Mouse (Mus musculus) lung, embryonic 16.5 days (tissue): Measurements from ENCODE around the gene Ebpl. TPM values are rescaled to one million over a fixed set of nuclear protein-coding genes. Genes with fewer than 3 reads are reported as not detected.

Source experiments
- ATAC-seq: fragments of 200-750 bp; cut with Nextera tagmentation; 2 replicates; pipeline ENCODE4 v1.8.0; 2017; ENCODE audit warnings: low read depth, mild to moderate bottlenecking, moderate library complexity
- H3K27ac ChIP-seq: fragments of 300-500 bp; sonication (generic); 2 replicates; pipeline ENCODE4 v1.5.1; 2014; ENCODE audit warnings: mild to moderate bottlenecking, control low read depth, low read length
- H3K27me3 ChIP-seq: fragments of 300-500 bp; sonication (generic); 2 replicates; pipeline ENCODE4 v1.6.1; 2014; ENCODE audit warnings: low read depth, low read length, mixed read lengths; ENCODE audit not compliant: control insufficient read depth, insufficient read depth
- H3K36me3 ChIP-seq: fragments of 300-500 bp; sonication (generic); 2 replicates; pipeline ENCODE4 v1.6.1; 2014; ENCODE audit warnings: low read length; ENCODE audit not compliant: control insufficient read depth, insufficient read depth
- H3K4me1 ChIP-seq: fragments of 300-500 bp; sonication (generic); replicated peaks from 2 replicates; pipeline ENCODE4 v1.6.1; 2014; ENCODE audit warnings: low read length, mixed read lengths; ENCODE audit not compliant: control insufficient read depth, insufficient read depth
- H3K4me2 ChIP-seq: fragments of 300-500 bp; sonication (generic); 2 replicates; pipeline ENCODE4 v1.6.1; 2014; ENCODE audit warnings: low read depth, low read length, control low read depth
- H3K4me3 ChIP-seq: fragments of 300-500 bp; sonication (generic); 2 replicates; pipeline ENCODE4 v1.5.1; 2014; ENCODE audit warnings: mild to moderate bottlenecking, low read length, control low read depth
- H3K9ac ChIP-seq: fragments of 300-500 bp; sonication (generic); 2 replicates; pipeline ENCODE4 v1.6.1; 2014; ENCODE audit warnings: low read length, control low read depth
- H3K9me3 ChIP-seq: fragments of 300-500 bp; sonication (generic); 2 replicates; pipeline ENCODE4 v1.6.1; 2016; ENCODE audit warnings: low read length; ENCODE audit not compliant: control insufficient read depth
- WGBS: fragments of 180-500 bp; shearing (Covaris S2); extraction: QIAGEN DNeasy Blood & Tissue Kit; methylation state at CpG from one replicate; pipeline ENCODE4 v1.1.7; 2014; 5-methylcytosine and 5-hydroxymethylcytosine counted together
- polyA plus RNA-seq: library from polyadenylated mRNA; unstranded; fragments of >200 nt; fragmentation: Nextera tagmentation; extraction: Ambion mirVana; gene quantifications from 2 replicates; pipeline ENCODE4 v1.2.1, GENCODE M21; 2015

Gene Ebpl
- polyA plus RNA-seq, 1 experiment from 2014 or later = 7.3 TPM

DNA sequence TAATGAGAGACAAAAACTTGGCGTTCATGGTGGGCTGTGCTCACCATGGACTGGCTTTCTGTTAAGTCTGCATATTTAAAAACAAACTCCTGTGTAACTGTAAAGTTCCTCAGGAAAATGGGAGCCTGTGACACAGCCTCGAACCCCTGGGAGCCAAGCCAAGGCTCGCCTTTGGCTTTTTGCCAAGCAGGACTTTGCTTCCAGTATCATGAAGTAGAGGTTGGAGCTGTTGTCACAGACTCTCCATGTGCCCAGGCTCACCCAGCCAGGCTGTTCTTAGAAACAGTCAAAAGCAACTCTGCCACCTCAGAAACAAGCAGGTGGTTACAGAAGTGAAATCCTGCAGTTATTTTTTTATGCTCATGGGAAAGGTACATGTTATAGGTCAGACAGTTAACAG lies 69.6 kb downstream of the Ebpl start:
- Histone ChIP-seq H3K36me3 (no peaks in the 10 kb centered on the region), H3K4me3 (no peak overlapping the region), H3K27me3 (no peaks in the 10 kb centered on the region), H3K9ac (no peak overlapping the region), H3K4me1 (0 out of 2 replicates have a peak, but pooled peaks cover 3% of the 10 kb centered on the region), H3K4me2 (no peak overlapping the region), H3K27ac (no peak overlapping the region), H3K9me3 (no peaks in the 10 kb centered on the region)
- WGBS = 26% methylated on average over 3 of the region's 3 CpGs
- ATAC-seq = 0 out of 2 replicates have a peak, but pooled peaks have one; percentile 31

DNA sequence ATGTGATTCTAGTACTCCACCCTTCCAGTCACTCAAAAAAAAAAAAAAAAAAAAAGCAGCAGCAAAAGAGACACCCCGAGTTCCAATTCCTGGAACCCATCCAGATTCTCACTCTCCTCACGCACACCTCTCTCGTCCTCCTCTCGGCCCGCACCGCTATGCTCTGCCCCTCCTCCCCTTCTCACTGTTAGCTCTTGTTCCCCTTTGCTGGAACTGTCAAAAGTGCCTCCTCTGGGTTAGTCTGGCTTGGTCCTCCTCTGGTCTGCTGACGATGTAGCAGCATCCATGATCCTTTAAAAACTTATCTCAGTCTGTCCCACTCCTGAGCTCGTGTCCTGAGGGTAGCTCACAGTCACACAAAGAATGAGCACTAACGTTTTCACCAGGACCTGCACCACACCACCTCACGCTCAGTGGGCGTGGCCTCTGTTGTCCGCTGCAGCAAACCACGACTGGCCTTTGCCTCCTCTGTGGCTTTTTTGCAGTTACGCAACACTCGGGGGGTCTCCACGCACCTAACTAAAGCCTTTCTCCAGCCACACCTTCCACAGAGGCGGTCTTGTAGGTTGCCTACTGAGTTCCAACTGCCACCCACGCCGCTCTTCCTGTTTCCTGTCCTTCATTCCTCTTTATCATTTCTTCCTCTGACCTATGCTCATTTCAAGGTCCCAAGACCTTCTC lies 71.5 kb downstream of the Ebpl start:
- H3K27me3 ChIP-seq = no peaks in the 10 kb centered on the region
- 0 out of 2 replicates have a peak, but pooled peaks cover 3% of the 10 kb centered on the region for H3K4me1 ChIP-seq
- H3K9me3 ChIP-seq = no peaks in the 10 kb centered on the region
- no peak overlapping the region for H3K4me3 ChIP-seq
- H3K27ac ChIP-seq = no peak overlapping the region
- no peak overlapping the region for H3K9ac ChIP-seq
- H3K36me3 ChIP-seq = no peaks in the 10 kb centered on the region
- 52% methylated on average over 19 of the region's 19 CpGs for WGBS
- ATAC-seq = no peak
- H3K4me2 ChIP-seq = no peak overlapping the region

Other genes starting within 250 kb of the Ebpl start
- gene Sacs, start 222.0 kb downstream of the Ebpl start, polyA plus RNA-seq = 1.8 TPM in 2 replicates
- 1.6 and 3.7 TPM in 2 replicates for gene Sgcg, start 101.9 kb downstream of the Ebpl start, polyA plus RNA-seq
- gene Arl11, start 50.7 kb downstream of the Ebpl start, polyA plus RNA-seq = 1.2 and 2.0 TPM in 2 replicates
- 37.8 and 41.1 TPM in 2 replicates for gene Kpna3, start 79.4 kb upstream of the Ebpl start, polyA plus RNA-seq
- 17.9 and 18.9 TPM in 2 replicates for gene Spryd7, start 196.4 kb upstream of the Ebpl start, polyA plus RNA-seq
- gene Trim13, start 237.8 kb upstream of the Ebpl start, polyA plus RNA-seq = 16.8 TPM in 2 replicates
- 1.4 and 2.6 TPM in 2 replicates for gene Kcnrg, start 247.0 kb upstream of the Ebpl start, polyA plus RNA-seq